Mouse (Mus musculus) CD8-positive naive resting alpha-beta T cell, adult 2 months (primary cell): ENCODE measurements around the gene Gm3417.
A peak's percentile ranks its signal among the peaks of the same experiment; 100 is the strongest.
"Not testable (repeated sequence)": the region's sequence is repeated elsewhere in the genome, so short reads cannot be mapped to it uniquely, and the experiment has no call there.

ENCODE experiments used
- DNase-seq, 2 experiments: peaks; one replicate each; pipeline ENCODE4 v3.0.0; 2022; ENCODE audit warnings: low read depth in 2 of 2, low spot score in 2 of 2

Gene Gm3417

GRCm38 (mm10) chr17:14959979-14960378, 18.6 kb downstream of the Gm3417 start:
- DNase-seq = no peak

- DNase-seq = no peak
These were observed 19.8 kb downstream of the Gm3417 start for GRCm38 (mm10) chr17:14958686-14959327.

- DNase-seq = no peak
These were observed 25.1 kb downstream of the Gm3417 start for GRCm38 (mm10) chr17:14953452-14953851.

GRCm38 (mm10) chr17:14949161-14949827, 29.3 kb downstream of the Gm3417 start:
- no peak for DNase-seq

GRCm38 (mm10) chr17:14944551-14944950, 34.0 kb downstream of the Gm3417 start:
- DNase-seq = no peak

- DNase-seq = no peak
These were observed 34.9 kb downstream of the Gm3417 start for GRCm38 (mm10) chr17:14943729-14944059.

GRCm38 (mm10) chr17:14943009-14943728, 35.4 kb downstream of the Gm3417 start, which contains the start of the genes Wdr27 and 1600012H06Rik:
Gene Wdr27 (minus strand): TSS chr17:14943158.
Gene 1600012H06Rik (plus strand): TSS chr17:14943184.
- DNase-seq = peak; percentile 97

- DNase-seq = not testable (repeated sequence)
These were observed 36.4 kb downstream of the Gm3417 start for GRCm38 (mm10) chr17:14942181-14942580.

GRCm38 (mm10) chr17:14935841-14936605, 42.6 kb downstream of the Gm3417 start:
- no peak for DNase-seq

- not testable (repeated sequence) for DNase-seq
These were observed 43.3 kb downstream of the Gm3417 start for GRCm38 (mm10) chr17:14935280-14935679.

GRCm38 (mm10) chr17:14931469-14931868, 47.1 kb downstream of the Gm3417 start:
- DNase-seq = no peak

GRCm38 (mm10) chr17:14930697-14931096, 47.9 kb downstream of the Gm3417 start:
- DNase-seq = no peak

- no peak for DNase-seq
These were observed 50.0 kb downstream of the Gm3417 start for GRCm38 (mm10) chr17:14928631-14929030.

- DNase-seq = no peak
These were observed 50.9 kb downstream of the Gm3417 start for GRCm38 (mm10) chr17:14927644-14928218.

GRCm38 (mm10) chr17:14921582-14921981, 57.0 kb downstream of the Gm3417 start:
- no peak for DNase-seq

- DNase-seq = no peak
These were observed 60.7 kb downstream of the Gm3417 start for GRCm38 (mm10) chr17:14917866-14918265.

- DNase-seq = no peak
These were observed 64.2 kb downstream of the Gm3417 start for GRCm38 (mm10) chr17:14914401-14914800.
